Mouse (Mus musculus) ES-Bruce4 (cell line): Measurements from ENCODE around the gene Stk32c.

Experiments
- CTCF ChIP-seq: IDR thresholded peaks from one replicate; pipeline ENCODE4 v1.8.1; 2011; ENCODE audit warnings: low read depth, low read length
- POLR2A ChIP-seq: IDR thresholded peaks from one replicate; pipeline ENCODE4 v1.8.1; 2011; ENCODE audit warnings: low read length; ENCODE audit not compliant: insufficient read depth

- TF ChIP-seq POLR2A (no peak), CTCF (no peak)
These were observed 5.7 kb upstream of the Stk32c start for GRCm38 (mm10) chr7:139218641-139219415.
